Mouse (Mus musculus): ENCODE measurements around the gene Mbtd1.
A peak's percentile ranks its signal among the peaks of the same experiment; 100 is the strongest.

Gene Mbtd1

DNA sequence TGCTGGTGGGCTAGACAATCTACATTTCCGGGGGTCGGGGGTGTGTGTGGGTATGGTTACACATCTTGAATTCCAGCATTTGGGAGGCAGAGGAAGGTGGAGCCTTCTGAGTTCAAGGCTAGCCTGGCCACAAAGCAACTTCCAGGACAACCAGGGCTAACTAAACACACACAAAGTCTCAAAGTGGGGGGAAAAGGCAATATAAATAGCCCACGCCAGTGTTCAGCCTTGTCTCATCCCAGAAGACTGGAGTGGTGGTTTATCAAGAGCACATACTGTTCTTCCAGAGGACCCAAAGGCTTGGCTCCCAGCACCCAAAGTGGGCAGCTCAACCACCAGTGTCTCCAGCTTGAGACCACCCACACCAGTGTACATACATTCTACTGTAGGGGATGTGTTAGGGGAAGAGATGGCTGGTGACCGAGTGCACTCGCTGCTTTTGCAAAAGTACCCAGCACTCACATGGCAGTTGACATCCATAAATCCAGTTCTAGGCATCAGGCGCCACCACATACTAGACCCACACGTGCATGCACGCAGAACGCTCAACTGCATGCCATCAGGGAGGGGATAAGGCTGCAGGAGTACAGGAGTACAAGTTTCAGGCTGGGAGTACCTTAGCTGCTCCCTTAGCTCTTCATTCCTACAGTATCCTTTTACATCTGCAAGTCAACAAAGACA is 63.4 kb downstream of the Mbtd1 start:
- DNase-seq (ENCODE audit: low read depth): no peak

DNA sequence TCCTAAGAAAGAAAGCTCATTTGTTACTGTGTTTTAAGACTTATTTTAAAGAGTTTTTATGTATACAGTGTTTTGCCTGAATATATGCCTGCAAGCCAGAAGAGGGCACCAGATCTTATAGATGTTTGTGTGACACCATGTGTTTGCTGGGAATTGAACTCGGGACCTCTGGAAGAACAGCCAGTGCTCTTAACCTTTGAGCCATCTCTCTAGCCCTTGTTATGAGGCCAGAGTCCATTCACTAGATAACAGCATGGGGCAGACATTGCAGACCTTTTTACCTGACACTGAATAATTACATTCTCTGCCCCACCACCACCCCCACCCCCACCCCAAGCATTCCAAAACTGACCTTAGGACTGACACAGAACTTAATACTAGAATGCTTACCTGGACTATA is 64.4 kb downstream of the Mbtd1 start:
- DNase-seq (ENCODE audit: low read depth): no peak

DNA sequence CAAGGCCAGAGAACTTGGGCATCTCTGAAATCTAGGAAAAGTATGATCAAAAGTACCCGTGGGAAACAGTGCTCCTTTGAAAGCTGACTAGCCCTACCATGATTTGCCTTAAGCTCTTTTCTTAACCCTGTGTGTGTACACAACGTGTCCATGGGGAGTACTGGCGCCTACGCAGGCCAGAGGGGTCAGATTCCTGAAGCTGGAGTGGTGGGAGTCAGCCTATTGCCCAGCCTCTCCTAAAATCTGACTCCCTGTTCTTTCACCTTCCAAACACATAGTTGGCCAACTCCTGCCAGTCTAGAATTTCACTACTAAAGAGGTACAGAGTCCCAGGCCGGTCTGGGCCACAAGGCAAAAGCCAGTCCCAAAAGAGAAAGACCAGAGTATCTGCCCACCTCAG is 66.7 kb downstream of the Mbtd1 start:
- DNase-seq (ENCODE audit: low read depth): no peak

DNA sequence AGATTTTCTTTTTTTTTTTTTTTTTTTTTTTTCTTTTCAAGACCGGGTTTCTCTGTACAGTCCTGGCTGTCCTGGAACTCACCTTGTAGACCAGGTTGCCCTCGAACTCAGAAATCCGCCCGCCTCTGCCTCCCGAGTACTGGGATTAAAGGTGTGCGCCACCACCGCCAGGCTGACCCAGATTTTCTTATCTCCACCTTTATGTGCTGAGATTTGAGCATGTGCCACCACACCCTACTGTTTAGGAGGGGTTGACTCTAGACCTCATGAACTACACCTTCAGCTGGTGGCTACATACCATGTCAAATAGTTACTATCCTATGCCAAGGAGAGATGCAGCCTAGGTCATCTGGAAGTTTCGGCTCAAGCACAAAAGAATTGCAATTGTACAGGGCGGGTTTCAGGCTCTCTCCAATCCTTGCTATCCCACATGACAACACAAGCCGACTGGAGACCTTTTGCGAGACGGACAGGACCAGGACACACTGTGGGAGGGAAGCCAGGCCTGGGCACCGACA is 69.1 kb downstream of the Mbtd1 start:
- DNase-seq (ENCODE audit: low read depth): no peak

DNA sequence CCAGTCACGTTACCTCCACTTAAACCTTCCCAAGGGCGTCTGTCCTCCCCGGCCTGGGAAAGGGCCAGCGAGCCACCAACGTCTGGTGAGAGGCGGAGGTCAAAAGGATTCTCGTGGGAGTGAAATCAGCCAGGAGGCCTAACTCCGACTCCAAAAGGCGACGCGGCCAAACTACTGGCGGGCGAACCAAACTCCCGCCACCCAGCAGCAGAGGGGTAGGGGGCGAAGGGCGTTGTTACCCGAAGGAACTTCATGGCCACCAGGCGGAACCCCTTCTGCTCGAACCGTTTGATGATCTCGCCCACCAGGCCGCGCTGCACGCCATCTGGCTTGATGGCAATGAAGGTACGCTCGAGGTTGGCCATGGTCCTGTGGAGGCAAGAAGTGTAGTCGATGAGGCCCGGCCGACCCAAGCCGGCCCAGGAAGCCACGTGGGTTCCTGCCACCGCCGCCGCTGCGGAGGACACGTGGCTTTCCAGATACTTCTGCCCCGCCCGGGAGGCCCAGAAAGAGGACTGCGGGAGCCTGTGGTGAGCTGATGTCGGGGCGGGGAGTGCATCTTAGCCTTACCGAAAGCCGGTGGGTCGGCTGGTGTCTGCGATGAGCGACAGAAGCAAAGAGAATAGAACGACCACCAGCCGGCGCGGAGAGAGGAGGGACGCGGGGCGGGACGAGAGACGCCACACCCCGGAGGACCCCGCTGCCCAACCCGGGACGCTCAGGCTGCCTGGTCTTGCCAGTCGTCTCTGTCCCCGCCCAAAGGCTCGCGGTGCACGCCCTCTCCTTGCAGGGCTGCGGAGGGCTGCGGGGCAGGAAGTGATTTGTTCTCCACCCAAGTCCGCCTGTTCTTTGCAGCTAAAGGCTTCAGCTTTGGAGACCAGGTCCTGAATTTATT is 69.9 kb downstream of the Mbtd1 start:
- DNase-seq (ENCODE audit: low read depth): peak; percentile 77

DNA sequence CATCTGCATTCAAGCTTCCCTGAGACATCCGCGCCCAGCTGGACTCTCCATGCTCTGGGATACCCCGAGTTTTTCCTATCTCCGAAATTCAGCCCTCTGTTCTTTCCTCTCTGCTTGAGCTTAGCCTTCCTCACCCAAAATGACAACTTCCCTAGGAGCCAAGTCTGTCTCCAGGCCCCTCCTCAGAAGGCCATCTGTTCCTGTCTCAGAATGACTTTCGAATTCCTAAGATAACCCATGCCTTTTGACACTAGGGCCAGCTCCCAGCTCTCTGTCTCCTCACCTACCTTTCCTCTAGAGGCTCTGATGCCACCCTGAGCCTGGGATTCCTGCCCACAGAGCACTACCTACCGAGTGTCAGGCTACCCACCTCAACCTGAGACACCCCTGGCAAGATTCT is 70.5 kb downstream of the Mbtd1 start, which contains the start of gene Nme2:
Nme2 (minus strand) TSS at position 101 of the 400 bp plus-strand sequence.
- no peak for DNase-seq (ENCODE audit: low read depth)

DNA sequence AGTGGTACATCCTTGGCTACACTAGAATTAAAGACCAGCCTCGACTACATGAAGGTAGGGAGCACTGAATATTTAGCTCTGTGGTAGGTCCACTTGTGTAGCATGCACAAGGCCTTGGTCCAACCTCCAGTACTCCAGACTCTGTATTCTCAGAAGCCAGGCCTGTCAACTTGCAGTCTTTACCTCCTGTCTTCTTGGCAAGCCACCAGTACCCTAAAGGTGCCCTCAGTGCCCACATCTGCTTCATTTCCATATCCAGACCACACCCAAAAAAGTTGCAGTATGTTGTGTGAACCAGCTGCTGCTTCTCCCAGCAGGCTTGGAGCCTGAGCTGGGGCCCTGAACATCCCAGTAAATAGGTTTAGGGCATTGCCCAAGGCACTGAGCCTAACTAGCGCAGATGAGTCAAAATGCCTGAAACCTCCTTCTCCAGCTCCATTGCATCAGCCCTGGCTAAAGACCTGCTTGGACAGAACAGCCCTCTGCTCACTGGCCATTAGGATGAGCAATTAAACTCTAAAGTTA is 71.4 kb downstream of the Mbtd1 start:
- no peak for DNase-seq (ENCODE audit: low read depth)

DNA sequence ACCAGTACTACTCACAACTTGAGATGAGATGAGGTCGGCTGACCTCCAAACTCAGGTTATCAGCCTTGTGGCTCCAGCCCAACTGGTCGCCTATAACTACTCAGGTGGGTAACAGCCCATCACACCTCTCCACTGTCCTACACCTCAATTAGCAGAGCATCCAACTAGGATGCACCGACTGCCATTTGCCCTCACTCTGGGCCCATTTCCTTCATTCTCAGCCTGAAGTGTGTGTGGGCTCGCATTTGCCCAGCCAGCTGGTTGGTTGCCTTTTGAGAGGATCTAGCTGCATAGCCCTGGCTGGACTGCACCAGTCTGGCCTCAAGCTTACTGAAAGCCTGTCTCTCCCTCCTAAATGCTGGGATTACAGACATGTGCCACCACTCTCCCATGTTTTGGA is 72.1 kb downstream of the Mbtd1 start:
- no peak for DNase-seq (ENCODE audit: low read depth)

DNA sequence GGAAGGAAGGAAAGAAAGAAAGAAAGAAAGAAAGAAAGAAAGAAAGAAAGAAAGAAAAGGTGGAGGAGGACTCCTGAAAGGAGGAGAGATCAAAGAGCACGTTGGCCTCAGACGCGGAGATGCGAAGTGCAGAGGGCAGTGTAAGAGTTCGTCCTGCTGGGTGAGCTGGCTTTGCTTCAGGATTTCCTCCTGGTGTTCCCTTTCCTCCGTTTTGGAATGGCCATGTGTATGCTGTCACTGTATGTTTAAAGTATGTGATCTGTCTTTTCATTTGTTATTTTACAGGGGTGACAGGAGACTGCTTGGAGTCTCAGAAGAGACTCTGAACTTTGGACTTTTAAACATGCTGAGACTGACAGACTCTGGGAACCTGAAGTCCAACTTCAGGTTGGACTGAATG is 75.8 kb downstream of the Mbtd1 start:
- DNase-seq (ENCODE audit: low read depth): no peak

DNA sequence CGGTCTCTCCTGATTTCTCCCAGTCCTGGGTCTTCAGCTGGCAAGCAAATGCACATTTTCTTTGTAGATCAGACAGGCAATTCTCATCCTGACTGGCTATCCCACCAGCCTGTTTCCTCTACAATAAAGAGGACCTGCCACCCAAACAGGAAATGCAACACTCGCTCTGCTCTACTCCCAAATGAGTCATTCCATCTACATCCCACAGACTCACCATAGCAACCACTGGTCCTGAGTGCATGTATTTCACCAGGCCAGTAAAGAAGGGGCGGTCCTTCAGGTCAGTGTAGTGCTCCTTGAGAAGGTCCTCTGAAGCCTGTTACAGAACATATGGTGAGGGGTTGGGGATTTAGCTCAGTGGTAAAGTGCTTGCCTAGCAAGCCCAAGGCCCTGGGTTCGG is 77.4 kb downstream of the Mbtd1 start:
- DNase-seq (ENCODE audit: low read depth): no peak

DNA sequence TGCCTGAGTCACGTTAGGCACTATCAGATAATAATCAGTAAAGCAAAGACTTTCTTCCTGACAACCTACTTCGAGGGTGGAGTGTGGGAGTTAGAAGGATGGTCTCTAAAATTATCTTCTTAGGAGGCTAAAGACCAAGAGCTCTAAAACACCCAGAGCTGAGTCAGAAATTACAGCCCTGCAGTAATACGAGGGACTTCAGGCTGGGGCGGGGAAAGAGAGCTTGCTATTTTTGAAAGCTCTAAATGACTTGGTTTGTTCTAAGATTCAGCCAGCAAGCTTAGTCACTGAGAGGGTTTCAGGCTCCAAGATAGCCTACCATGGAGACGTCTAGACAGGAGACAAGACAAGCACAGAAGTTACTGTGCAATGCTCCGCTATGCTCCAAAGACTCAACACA is 79.7 kb downstream of the Mbtd1 start:
- DNase-seq (ENCODE audit: low read depth): no peak

DNA sequence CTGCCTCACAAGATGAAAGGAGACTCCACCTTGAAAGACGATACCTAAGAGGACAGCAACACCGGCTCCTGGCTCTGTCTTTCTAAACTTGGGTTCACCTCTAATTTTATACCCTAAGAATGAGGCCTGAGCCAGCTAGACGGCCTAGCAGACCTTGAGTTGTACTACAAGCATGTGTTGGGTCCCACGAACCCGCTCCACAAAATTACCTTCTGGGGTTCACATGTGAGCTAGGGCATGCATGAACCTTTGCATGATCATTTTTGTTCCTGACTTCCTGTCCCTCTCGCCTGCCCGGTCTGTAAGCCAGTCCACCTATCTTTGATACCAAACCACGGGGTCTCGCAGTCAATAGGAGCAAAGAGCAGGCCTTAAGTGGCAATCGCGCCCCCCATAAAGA is 81.7 kb downstream of the Mbtd1 start:
- no peak for DNase-seq (ENCODE audit: low read depth)

DNA sequence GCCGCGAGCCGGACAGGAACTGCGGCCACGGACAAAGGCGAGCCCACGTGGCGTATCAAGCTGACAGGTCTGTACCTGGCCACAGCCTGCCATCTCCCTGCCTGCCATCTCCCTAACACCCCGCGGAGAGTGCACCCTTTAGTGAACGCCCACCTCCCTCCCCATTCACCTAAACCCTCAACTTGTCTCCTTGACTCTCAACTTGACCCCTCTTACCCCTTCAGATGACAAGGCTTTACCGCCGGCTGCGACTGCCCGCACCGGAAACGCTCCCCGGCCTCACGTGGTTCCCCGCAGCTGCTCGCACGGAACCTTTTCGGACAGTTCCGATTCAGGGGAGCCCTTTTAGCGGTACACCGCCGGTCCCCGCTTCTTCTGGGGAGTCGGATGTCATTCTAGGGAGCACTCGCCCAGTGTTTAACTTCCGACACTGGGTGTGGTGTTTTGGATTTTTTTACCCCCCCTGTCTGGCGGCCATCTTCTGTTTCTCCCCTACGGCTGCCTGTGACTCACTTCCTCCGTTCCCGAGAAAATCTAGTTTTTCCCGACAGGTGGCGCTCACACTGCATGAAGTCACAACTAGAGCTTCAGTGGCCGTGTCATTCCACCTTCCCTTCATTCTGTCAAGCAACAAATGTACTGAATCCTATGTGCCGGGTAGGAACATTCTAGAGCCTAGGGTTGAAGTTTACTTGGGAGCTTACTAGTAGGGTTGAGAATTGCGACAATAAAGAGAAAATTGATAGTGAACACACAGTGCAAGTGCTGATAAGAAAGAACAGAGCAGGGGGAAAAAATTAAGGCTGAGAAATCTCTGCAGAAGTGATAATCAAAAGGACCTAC is 82.6 kb downstream of the Mbtd1 start, which contains the start of the genes Gm20390 and Nme1:
Gm20390 (minus strand) TSS at position 289 of the 843 bp plus-strand sequence.
Nme1 (minus strand) TSS at position 517 of the 843 bp plus-strand sequence.
- DNase-seq (ENCODE audit: low read depth): peak; percentile 98

DNA sequence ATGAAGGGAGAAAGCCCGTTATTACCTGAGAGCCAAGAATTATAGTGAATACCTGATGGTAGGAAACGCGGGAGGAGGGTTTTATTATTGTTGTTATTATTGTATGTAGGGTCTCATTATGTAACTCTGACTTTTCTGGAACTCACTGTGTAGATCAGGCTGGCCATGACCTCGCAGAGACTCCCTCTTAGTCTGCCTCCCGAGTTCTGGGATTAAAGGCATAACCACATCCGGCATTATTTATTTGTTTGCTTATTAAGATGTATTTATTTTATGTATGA is 83.1 kb downstream of the Mbtd1 start:
- no peak for DNase-seq (ENCODE audit: low read depth)

DNA sequence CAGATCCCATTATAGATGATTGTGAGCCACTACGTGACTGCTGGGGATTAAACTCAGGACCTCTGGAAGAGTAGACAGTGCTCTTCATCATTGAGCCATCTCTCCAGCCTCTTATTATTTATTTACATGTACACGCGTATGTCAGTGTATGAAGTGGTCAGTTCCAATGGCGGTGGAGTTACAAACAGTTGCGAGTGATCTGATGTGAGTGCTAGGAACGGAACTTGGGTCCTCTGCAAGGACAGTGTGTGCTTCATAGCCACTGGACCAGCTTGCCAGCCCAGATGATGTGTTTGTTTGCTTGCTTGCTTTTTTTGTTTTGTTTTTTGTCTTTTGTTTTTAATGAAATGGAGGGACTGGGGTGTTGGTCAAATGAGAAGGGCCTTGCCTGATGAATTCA is 83.5 kb downstream of the Mbtd1 start:
- no peak for DNase-seq (ENCODE audit: low read depth)

DNA sequence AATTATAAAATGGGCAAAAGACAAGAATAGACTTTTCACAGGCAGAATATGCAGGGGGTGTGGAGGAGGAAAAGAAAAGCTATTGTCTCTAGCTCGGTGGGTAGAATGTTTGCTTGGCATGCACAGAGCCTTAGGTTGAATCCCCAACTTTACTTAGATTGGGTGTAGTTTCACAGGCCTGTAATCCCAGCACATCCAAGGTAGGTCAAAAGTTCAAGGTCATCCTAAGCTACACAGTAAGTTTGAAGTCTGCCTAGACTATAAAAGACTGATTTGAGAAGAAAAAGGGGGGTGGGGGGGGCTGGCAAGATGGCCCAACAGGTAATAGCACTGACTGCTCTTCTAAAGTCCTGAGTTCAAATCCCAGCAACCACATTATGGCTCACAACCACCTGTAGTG is 84.1 kb downstream of the Mbtd1 start:
- no peak for DNase-seq (ENCODE audit: low read depth)

DNA sequence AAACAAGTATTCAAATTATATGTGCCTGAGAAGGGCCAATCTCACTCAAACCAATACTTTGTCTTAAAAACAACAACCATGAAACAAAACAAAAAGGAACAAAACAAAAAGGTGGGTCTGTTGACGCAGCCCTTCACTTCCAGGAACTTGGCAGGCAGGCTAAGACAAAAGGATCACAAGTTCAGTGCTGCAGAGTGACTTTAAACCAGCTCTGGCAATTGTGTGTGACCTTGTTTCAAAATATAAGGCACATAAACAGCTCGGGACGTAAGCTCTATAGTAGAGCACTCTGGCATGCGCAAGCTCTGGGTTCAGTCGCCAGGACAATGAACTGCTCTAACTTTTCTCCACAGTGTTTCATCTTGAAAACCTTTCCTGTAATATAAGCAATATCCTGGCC is 87.3 kb downstream of the Mbtd1 start:
- no peak for DNase-seq (ENCODE audit: low read depth)

DNA sequence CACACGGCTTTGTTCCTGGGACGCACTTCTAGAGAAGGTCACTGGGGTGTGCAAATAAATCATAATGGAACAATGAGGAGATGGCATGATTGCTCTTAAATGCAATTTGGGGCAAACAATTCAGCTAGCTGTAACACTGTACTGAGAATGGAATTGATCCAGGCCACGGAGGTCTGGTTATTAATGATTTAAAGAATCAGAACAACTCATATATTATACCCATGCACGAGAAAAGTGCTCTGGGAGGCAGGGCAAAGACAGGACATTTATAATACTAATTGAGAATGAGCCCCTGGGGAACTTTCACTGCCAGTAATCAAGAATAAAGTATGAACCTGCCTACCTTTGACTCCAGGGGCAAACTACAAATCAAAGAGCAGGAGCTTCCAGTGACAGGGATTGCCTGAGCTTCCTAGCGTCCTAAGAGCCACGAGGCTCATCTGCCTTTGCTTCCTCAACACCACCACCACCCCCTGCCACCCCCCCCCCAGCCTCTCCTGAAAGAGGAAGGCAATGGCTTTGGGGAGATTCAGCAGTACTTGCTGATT is 93.9 kb downstream of the Mbtd1 start:
- DNase-seq (ENCODE audit: low read depth): no peak

DNA sequence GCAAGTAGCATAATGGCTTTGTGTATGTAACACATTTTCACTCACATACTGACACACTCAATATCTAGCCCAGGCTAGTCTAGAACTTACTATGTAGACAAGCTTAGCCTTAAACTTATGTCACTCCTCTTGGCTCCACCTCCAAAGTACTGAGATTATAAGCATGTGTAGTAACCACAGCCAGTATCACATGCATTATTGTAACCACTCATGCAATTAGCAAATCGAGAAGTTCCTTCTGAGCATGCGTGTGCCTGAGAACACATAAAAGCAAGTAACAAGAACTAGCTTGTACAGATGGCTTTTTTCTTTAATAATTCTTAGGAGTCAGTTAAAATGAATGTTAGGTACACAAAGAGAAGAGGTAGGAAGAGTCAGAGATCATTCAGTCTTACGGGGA is 99.0 kb downstream of the Mbtd1 start:
- DNase-seq (ENCODE audit: low read depth): no peak

DNA sequence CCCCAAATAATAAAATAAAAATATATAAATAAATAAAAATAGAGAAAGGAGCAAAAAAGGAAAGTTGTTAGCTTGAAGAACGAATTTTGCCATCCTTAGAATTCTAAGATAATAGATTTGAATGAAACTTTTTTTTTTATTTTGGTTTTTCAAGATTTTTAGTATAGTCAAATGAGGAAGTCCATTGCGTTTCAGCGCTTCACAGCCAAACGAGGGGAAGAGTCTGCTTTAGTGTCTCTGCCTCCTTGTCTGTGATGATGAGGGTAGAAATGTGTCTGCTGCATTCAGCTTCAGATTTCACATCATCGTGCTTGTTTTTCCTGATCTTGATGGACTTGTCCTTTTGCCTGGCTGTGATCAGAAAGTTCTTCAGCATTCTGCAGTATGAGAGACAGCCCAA is 99.6 kb downstream of the Mbtd1 start:
- DNase-seq (ENCODE audit: low read depth): no peak

DNA sequence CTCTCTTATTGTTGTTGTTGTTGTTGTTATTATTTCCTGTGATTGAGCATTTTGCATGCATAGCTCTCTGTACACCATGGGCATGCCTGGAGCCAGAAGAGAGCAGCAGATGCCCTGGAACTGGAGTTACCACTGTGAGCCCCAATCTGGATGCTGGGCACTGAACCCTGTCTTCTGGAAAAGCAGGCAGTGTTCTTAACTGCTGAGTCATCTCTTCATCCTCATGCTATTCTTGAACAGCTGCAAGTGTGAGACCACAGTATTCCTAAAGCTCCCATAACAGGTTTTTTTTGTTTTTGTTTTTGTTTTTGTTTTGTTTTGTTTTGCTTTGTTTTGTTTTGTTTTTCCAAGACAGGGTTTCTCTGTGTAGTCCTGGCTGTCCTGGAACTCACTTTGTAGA is 100.6 kb downstream of the Mbtd1 start:
- no peak for DNase-seq (ENCODE audit: low read depth)

DNA sequence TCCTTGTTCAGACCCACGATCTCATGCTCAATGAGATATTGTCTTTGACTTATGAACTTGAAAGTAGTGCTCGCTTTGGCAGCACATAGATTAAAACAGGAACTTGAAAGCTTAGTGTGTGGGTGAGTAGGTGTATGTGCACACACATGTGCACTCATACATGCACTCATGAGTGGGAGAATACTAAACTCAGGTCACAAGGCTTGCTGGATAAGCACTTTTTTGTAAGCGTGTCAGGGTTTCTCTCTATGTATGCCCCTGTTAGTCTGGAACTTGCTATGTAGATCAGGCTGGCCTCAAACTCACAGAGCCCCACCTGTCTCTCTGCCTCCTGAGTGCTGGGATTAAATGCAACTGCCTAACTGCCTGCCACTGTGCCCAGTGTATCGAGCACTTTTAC is 101.4 kb downstream of the Mbtd1 start:
- no peak for DNase-seq (ENCODE audit: low read depth)
